In the genomic region with DNA sequence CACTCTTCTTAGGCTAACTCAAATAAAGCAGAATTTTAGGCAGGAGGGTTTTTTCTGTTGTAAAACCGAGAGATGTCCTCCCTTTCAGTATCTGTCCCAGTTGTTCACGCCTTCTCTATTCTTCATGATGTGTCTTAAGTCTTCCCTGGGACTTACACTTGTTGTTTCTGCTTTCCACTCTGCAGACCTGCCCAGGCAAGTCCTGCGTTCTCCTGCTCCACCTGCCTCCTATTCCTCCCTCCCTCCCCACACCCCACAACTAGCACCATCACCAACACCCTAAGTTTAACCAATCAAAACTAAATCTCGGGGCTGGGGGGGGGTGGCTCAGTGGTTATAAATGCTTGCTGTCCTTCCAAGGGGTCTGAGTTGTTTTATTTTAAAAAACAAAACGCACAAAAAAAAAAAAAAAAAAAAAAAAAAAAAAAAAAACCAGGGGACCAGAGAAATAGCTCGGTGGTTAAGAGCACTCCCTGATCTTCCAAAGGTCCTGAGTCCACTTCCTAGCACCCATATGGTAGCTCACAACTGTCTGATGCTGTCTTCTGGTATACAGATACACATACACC, we compare ENCODE assay signal across 22 mouse cellular contexts. TPM values are rescaled to one million over a fixed set of nuclear protein-coding genes. Genes with fewer than 3 reads are reported as not detected.
DNase-seq lines count a peak whose midpoint lies in the region; ATAC-seq and TF ChIP-seq lines count a peak whose summit lies in the region.
"Had no signal": no experiment of that assay in that cellular context is flagged by ENCODE, and none has a peak within 500 bp of the region (broad histone marks: within the 10 kb centered on the region; RNA-seq: fewer than 3 reads in every experiment).

No protein-coding gene starts in this region.

- H3K27me3 ChIP-seq in limb, embryonic 15.5 days, result no peaks in the 10 kb centered on the region
- H3K27me3 ChIP-seq in limb, embryonic 10.5 days (ENCODE audit: low read depth, poor library complexity, severe bottlenecking), result no peaks in the 10 kb centered on the region
- H3K27me3 ChIP-seq in ES-Bruce4 (ENCODE audit: control insufficient read depth, insufficient read depth, low read length, poor library complexity, severe bottlenecking) (no peaks in the 10 kb centered on the region), MEL (ENCODE audit: control insufficient read depth in 1 of 2, insufficient read depth in 2 of 2, low read length in 2 of 2) (no peaks in the 10 kb centered on the region)
- H3K27me3 ChIP-seq: embryonic facial prominence, embryonic 12.5 days; forebrain, embryonic 12.5 days; heart, embryonic 15.5 days; hindbrain, embryonic 15.5 days had no signal

- no peak overlapping the region for H3K9ac ChIP-seq in limb, embryonic 15.5 days
- H3K9ac ChIP-seq in ES-Bruce4 (ENCODE audit: low read depth, poor library complexity, severe bottlenecking) (peak overlapping the region; percentile 83), MEL (ENCODE audit: control insufficient read depth, low read depth, low read length, poor library complexity, severe bottlenecking) (no peak overlapping the region)
- H3K9ac ChIP-seq: embryonic facial prominence, embryonic 12.5 days; forebrain, embryonic 12.5 days; heart, embryonic 15.5 days; hindbrain, embryonic 15.5 days had no signal

- TF ChIP-seq EP300 in ES-Bruce4 (IDR thresholded peaks at IDR 0.05; ENCODE audit: insufficient read depth, low read depth, low read length) (peak; percentile 90), MEL (IDR thresholded peaks at IDR 0.05; ENCODE audit: low read depth in 1 of 2, low read length in 2 of 2) (no peak)

- TF ChIP-seq RAD21 in MEL (IDR thresholded peaks at IDR 0.05; ENCODE audit: low read depth, low read length), result no peak

- H3K27ac ChIP-seq in limb, embryonic 15.5 days, result peak overlapping the region; percentile 9; the same call in 1 of the 2 replicates
- no peak overlapping the region for H3K27ac ChIP-seq in limb, embryonic 10.5 days
- H3K27ac ChIP-seq in ES-Bruce4 (ENCODE audit: insufficient read depth, low read length) (peak overlapping the region; percentile 96), MEL (ENCODE audit: control insufficient read depth, low read depth, low read length) (no peak overlapping the region)
- H3K27ac ChIP-seq: embryonic facial prominence, embryonic 12.5 days; forebrain, embryonic 12.5 days; heart, embryonic 15.5 days; hindbrain, embryonic 15.5 days had no signal

- TF ChIP-seq POLR2A in ES-Bruce4 (IDR thresholded peaks at IDR 0.05; ENCODE audit: insufficient read depth, low read length), result peak; percentile 50
- TF ChIP-seq POLR2A in MEL (IDR thresholded peaks at IDR 0.05; ENCODE audit: control insufficient read depth in 1 of 2, insufficient read depth in 1 of 2, low read depth in 1 of 2, low read length in 2 of 2, poor library complexity in 1 of 2), result no peak

- 72% methylated on average over 6 of the region's 6 CpGs for WGBS in limb, embryonic 15.5 days
- WGBS in limb, embryonic 10.5 days, result 74% methylated on average over 6 of the region's 6 CpGs

- ATAC-seq in limb, embryonic 15.5 days (ENCODE audit: insufficient number of reproducible peaks, low FRiP score, low TSS enrichment, low read depth), result no peak
- ATAC-seq: forebrain, embryonic 16.5 days; intestine, embryonic 16.5 days had no signal

- DNase-seq in limb, embryonic 10.5 days (ENCODE audit: low spot score), result no peak
- DNase-seq in MEL (ENCODE audit: low read depth, low spot score), result no peak
- DNase-seq in spleen, postnatal 10 days (ENCODE audit: low spot score in 2 of 2), result no peak
- no peak for DNase-seq in frontal cortex, postnatal 25 days (ENCODE audit: low spot score in 2 of 2)
- no peak for DNase-seq in cerebellum, adult 18-20 months
- DNase-seq: adrenal gland, adult 8-10 months; adrenal gland, postnatal 36 days; cerebellum, adult 8-10 months; cerebellum, postnatal 14 days; embryo, embryonic 11 days; gastrocnemius, postnatal 14 days; heart, adult 2 months; heart, postnatal 14 days had no signal

- H3K4me1 ChIP-seq in limb, embryonic 15.5 days, result peaks cover 5% of the 10 kb centered on the region; the same call in 1 of the 2 replicates
- H3K4me1 ChIP-seq in limb, embryonic 10.5 days, result peaks cover 14% of the 10 kb centered on the region
- peaks cover 5% of the 10 kb centered on the region for H3K4me1 ChIP-seq in ES-Bruce4 (ENCODE audit: control insufficient read depth, insufficient read depth, low read length)
- peaks cover 5 to 18% of the 10 kb centered on the region in 2 experiments for H3K4me1 ChIP-seq in MEL (ENCODE audit: control insufficient read depth in 1 of 2, insufficient read depth in 2 of 2, low read length in 2 of 2)

- no peaks in the 10 kb centered on the region for H3K9me3 ChIP-seq in limb, embryonic 15.5 days
- no peaks in the 10 kb centered on the region for H3K9me3 ChIP-seq in limb, embryonic 10.5 days (replicated peaks)
- H3K9me3 ChIP-seq in ES-Bruce4 (replicated peaks; ENCODE audit: control insufficient read depth, insufficient read depth, low read length, poor library complexity, severe bottlenecking) (no peaks in the 10 kb centered on the region), MEL (replicated peaks; ENCODE audit: insufficient read depth, low read length) (no peaks in the 10 kb centered on the region)
- H3K9me3 ChIP-seq: embryonic facial prominence, embryonic 12.5 days; forebrain, embryonic 12.5 days; heart, embryonic 15.5 days; hindbrain, embryonic 15.5 days had no signal

- TF ChIP-seq CTCF in ES-Bruce4 (IDR thresholded peaks at IDR 0.05; ENCODE audit: low read depth, low read length) (no peak), MEL (IDR thresholded peaks at IDR 0.05 in 2 of 3, conservative IDR thresholded peaks at IDR 0.05 in 1 of 3; ENCODE audit: control insufficient read depth in 1 of 3, insufficient read depth in 1 of 3, low read depth in 2 of 3, low read length in 3 of 3, poor library complexity in 1 of 3, severe bottlenecking in 1 of 3) (no peak)

- no peak overlapping the region for H3K4me2 ChIP-seq in limb, embryonic 15.5 days
- H3K4me2 ChIP-seq: embryonic facial prominence, embryonic 12.5 days; forebrain, embryonic 12.5 days; heart, embryonic 11.5 days; heart, embryonic 15.5 days; hindbrain, embryonic 15.5 days had no signal

- H3K4me3 ChIP-seq in limb, embryonic 15.5 days, result no peak overlapping the region
- no peak overlapping the region for H3K4me3 ChIP-seq in limb, embryonic 10.5 days
- peak overlapping the region; percentile 47 for H3K4me3 ChIP-seq in ES-Bruce4 (ENCODE audit: low read depth, low read length)
- H3K4me3 ChIP-seq in MEL (ENCODE audit: control insufficient read depth in 1 of 2, insufficient read depth in 1 of 2, low read depth in 2 of 2, low read length in 2 of 2), result no peak overlapping the region
- H3K4me3 ChIP-seq: embryonic facial prominence, embryonic 12.5 days; forebrain, embryonic 12.5 days; heart, adult 2 months; heart, embryonic 15.5 days; hindbrain, embryonic 15.5 days had no signal

- peaks cover 6% of the 10 kb centered on the region; the same call in 1 of the 2 replicates for H3K36me3 ChIP-seq in limb, embryonic 15.5 days
- H3K36me3 ChIP-seq in limb, embryonic 10.5 days, result peaks cover 11% of the 10 kb centered on the region
- H3K36me3 ChIP-seq in ES-Bruce4 (ENCODE audit: control insufficient read depth, insufficient read depth, low read length, poor library complexity, severe bottlenecking) (no peaks in the 10 kb centered on the region), MEL (ENCODE audit: control insufficient read depth in 1 of 2, insufficient read depth in 2 of 2, low read length in 2 of 2) (peaks cover 0 to 19% of the 10 kb centered on the region in 2 experiments; a peak in 2 of 4 replicates)
- H3K36me3 ChIP-seq: embryonic facial prominence, embryonic 12.5 days; hindbrain, embryonic 15.5 days had no signal

- H3K79me2 ChIP-seq in MEL (ENCODE audit: control insufficient read depth, insufficient read depth, low read length, poor library complexity), result peaks cover 13% of the 10 kb centered on the region

TF ChIP-seq in MEL, 35 proteins besides CTCF, POLR2A, EP300 and RAD21:
- TF ChIP-seq USF1 (IDR thresholded peaks at IDR 0.05; ENCODE audit: low read depth, low read length), result no peak
- TF ChIP-seq ZNF384 (IDR thresholded peaks at IDR 0.05; ENCODE audit: low read depth, low read length), result peak; percentile 27; the same call in 1 of the 2 replicates

RNA-seq across cellular contexts. Expression of gene Afg1l, which starts 3.3 kb away (rescaled TPM):
- polyA plus RNA-seq in limb, embryonic 15.5 days (2015; fragmentation: Nextera tagmentation; extraction: Ambion mirVana), result 5.9 and 6.5 TPM in 2 replicates
- 4.0 and 4.6 TPM in 2 replicates for polyA plus RNA-seq in limb, embryonic 10.5 days (2016; fragmentation: Nextera tagmentation; extraction: Ambion mirVana)
- 12.7 and 14.2 TPM in 2 replicates for polyA plus RNA-seq in ES-Bruce4 (2011; ENCODE audit: insufficient read depth, insufficient read length, low read depth, missing spikeins)
- 2.8 and 3.4 TPM in 2 replicates for total RNA-seq in MEL (2012; rRNA removed)
- 1 to 10 TPM in 1 of 2 experiments, not detected in 1; 3.7 TPM for polyA plus RNA-seq in MEL (2012; ENCODE audit: insufficient read depth in 1 of 2, insufficient read length in 2 of 2, low read depth in 1 of 2, low replicate concordance in 2 of 2, missing spikeins in 1 of 2)

RNA-seq across cellular contexts. Expression of gene Snx3, which starts 26.8 kb away (rescaled TPM):
- 331 and 359 TPM in 2 replicates for polyA plus RNA-seq in limb, embryonic 15.5 days (2015; fragmentation: Nextera tagmentation; extraction: Ambion mirVana)
- polyA plus RNA-seq in limb, embryonic 10.5 days (2016; fragmentation: Nextera tagmentation; extraction: Ambion mirVana), result 236 and 240 TPM in 2 replicates
- polyA plus RNA-seq in ES-Bruce4 (2011; ENCODE audit: insufficient read depth, insufficient read length, low read depth, missing spikeins) (190 and 194 TPM in 2 replicates), MEL (2012; ENCODE audit: insufficient read depth in 1 of 2, insufficient read length in 2 of 2, low read depth in 1 of 2, low replicate concordance in 2 of 2, missing spikeins in 1 of 2) (100 to 1,000 TPM in 1 of 2 experiments, not detected in 1; 320 TPM)
- 107 TPM in 2 replicates for total RNA-seq in MEL (2012; rRNA removed)

Comparison
In these comparisons a context has a peak if more than half of its experiments do, and no peak if none do; other contexts are left out.
1. H3K27ac ChIP-seq: peak in limb, embryonic 15.5 days (single experiment) and ES-Bruce4 (single experiment); none in limb, embryonic 10.5 days (single experiment) and MEL (single experiment).